Mouse (Mus musculus) liver, embryonic 11.5 days (tissue): ENCODE data around the gene Tbl1xr1. TPM values are rescaled to one million over a fixed set of nuclear protein-coding genes. Genes with fewer than 3 reads are reported as not detected.

Source experiments
- ATAC-seq: fragments of 200-750 bp; cut with Nextera tagmentation; replicated peaks from 2 replicates; pipeline ENCODE4 v1.8.0; 2017; ENCODE audit warnings: moderate number of reproducible peaks, mild to moderate bottlenecking, moderate TSS enrichment, moderate library complexity; ENCODE audit not compliant: low FRiP score
- DNase-seq: peaks from one replicate; pipeline ENCODE4 v3.0.0-alpha.2; 2017; ENCODE audit warnings: low spot score
- H3K27ac ChIP-seq: fragments of 300-500 bp; sonication (generic); 2 replicates; pipeline ENCODE4 v1.5.1; 2014; ENCODE audit warnings: mild to moderate bottlenecking, low read depth, low read length, control low read depth
- H3K27me3 ChIP-seq: fragments of 300-500 bp; sonication (generic); replicated peaks from 2 replicates; pipeline ENCODE4 v1.6.1; 2014; ENCODE audit warnings: low read length, mixed read lengths; ENCODE audit not compliant: control insufficient read depth, insufficient read depth
- H3K36me3 ChIP-seq: fragments of 300-500 bp; sonication (generic); 2 replicates; pipeline ENCODE4 v1.6.1; 2014; ENCODE audit warnings: mild to moderate bottlenecking, low read length, moderate library complexity, mixed read lengths; ENCODE audit not compliant: control insufficient read depth, insufficient read depth
- H3K4me1 ChIP-seq: fragments of 300-500 bp; sonication (generic); replicated peaks from 2 replicates; pipeline ENCODE4 v1.6.1; 2014; ENCODE audit warnings: low read length, mixed read lengths; ENCODE audit not compliant: control insufficient read depth, insufficient read depth
- H3K4me2 ChIP-seq: fragments of 300-500 bp; sonication (generic); 2 replicates; pipeline ENCODE4 v1.6.1; 2014; ENCODE audit warnings: mild to moderate bottlenecking, control low read depth, moderate library complexity
- H3K4me3 ChIP-seq: fragments of 300-500 bp; sonication (generic); 2 replicates; pipeline ENCODE4 v1.5.1; 2014; ENCODE audit warnings: low read depth, low read length, control low read depth
- H3K9ac ChIP-seq: fragments of 300-500 bp; sonication (generic); 2 replicates; pipeline ENCODE4 v1.6.1; 2014; ENCODE audit warnings: low read depth, low read length, control low read depth
- H3K9me3 ChIP-seq: fragments of 300-500 bp; sonication (generic); 2 replicates; pipeline ENCODE4 v1.6.1; 2016; ENCODE audit warnings: low read length, inconsistent platforms, mixed read lengths; ENCODE audit not compliant: control insufficient read depth
- WGBS: fragments of 180-500 bp; shearing (Covaris S2); extraction: QIAGEN DNeasy Blood & Tissue Kit; methylation state at CpG from one replicate; pipeline ENCODE4 v1.1.7; 2014; 5-methylcytosine and 5-hydroxymethylcytosine counted together
- polyA plus RNA-seq: library from polyadenylated mRNA; unstranded; fragments of >200 nt; fragmentation: Nextera tagmentation; extraction: Ambion mirVana; gene quantifications from 2 replicates; pipeline ENCODE4 v1.2.1, GENCODE M21; 2014

Gene Tbl1xr1
- polyA plus RNA-seq, 1 experiment from 2014 or later: 21.2 TPM

DNA sequence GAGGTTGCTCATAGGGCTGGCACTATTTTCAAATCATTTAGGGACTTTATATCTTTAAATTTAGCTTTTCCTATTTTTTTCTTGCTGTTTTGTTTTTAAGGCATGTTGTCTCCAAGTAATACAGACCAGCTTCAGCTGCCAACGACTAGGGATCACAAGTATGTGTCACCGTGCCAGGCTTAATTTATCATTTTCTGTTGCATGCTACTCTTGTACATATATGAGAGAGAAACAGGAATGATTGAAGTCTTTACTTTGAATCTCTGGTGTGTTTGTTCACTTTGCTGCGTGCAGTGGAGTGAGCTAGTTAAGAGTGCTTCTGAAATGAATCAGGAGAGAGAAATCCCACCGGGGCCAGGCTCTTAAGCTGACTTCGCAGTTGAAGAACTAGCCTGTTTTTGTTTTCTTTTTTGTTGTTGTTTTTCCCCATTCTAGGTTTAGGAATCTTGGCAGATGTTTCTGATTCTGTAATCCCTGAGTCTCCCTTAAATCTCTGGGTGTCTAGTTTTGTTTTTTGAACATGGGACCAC, 27.6 kb downstream of the Tbl1xr1 start:
- no peak for ATAC-seq
- DNase-seq: no peak
- no peak overlapping the region for H3K9ac ChIP-seq
- peaks cover 5% of the 10 kb centered on the region; the same call in 1 of the 2 replicates for H3K4me1 ChIP-seq
- H3K27me3 ChIP-seq: no peaks in the 10 kb centered on the region
- H3K4me2 ChIP-seq: no peak overlapping the region
- H3K27ac ChIP-seq: no peak overlapping the region
- WGBS: 77% methylated on average over 5 of the region's 5 CpGs
- H3K4me3 ChIP-seq: no peak overlapping the region
- 0 out of 2 replicates have a peak, but pooled peaks cover 2% of the 10 kb centered on the region for H3K36me3 ChIP-seq
- H3K9me3 ChIP-seq: no peaks in the 10 kb centered on the region

DNA sequence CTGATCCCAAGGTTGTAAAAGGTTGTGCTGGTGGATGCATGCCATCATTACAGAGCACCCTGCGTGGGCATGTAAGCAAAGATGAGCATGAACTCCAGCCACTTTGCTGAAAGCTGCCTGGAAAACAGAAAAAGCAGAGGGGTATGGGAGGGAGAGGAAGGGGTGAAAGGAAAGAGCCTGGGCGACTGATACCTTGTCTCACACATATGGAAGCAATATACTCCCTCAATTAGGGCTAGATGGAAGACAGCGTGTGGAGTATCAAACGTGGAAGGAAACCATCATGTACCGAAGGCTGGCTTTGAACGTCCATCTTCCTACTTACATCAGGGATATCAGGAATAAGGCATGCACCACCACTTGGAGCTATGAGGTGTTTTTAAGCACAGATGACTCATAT, 29.0 kb downstream of the Tbl1xr1 start:
- Histone ChIP-seq H3K27me3 (no peaks in the 10 kb centered on the region), H3K4me3 (no peak overlapping the region), H3K9me3 (no peaks in the 10 kb centered on the region), H3K9ac (no peak overlapping the region), H3K4me2 (no peak overlapping the region), H3K4me1 (0 out of 2 replicates have a peak, but pooled peaks cover under 1% of the 10 kb centered on the region), H3K27ac (no peak overlapping the region), H3K36me3 (0 out of 2 replicates have a peak, but pooled peaks cover 2% of the 10 kb centered on the region)
- WGBS: 79% methylated on average over 6 of the region's 6 CpGs
- DNase-seq (no peak), ATAC-seq (no peak)

- H3K9me3 ChIP-seq: no peaks in the 10 kb centered on the region
- H3K4me2 ChIP-seq: no peak overlapping the region
- no peak for DNase-seq
- H3K4me3 ChIP-seq: no peak overlapping the region
- no peak overlapping the region for H3K9ac ChIP-seq
- H3K4me1 ChIP-seq: no peaks in the 10 kb centered on the region
- H3K27me3 ChIP-seq: no peaks in the 10 kb centered on the region
- no peak for ATAC-seq
- no peak overlapping the region for H3K27ac ChIP-seq
- 0 out of 2 replicates have a peak, but pooled peaks cover 2% of the 10 kb centered on the region for H3K36me3 ChIP-seq
These were observed 31.6 kb downstream of the Tbl1xr1 start for GRCm38 (mm10) chr3:22108013-22108412.

DNA sequence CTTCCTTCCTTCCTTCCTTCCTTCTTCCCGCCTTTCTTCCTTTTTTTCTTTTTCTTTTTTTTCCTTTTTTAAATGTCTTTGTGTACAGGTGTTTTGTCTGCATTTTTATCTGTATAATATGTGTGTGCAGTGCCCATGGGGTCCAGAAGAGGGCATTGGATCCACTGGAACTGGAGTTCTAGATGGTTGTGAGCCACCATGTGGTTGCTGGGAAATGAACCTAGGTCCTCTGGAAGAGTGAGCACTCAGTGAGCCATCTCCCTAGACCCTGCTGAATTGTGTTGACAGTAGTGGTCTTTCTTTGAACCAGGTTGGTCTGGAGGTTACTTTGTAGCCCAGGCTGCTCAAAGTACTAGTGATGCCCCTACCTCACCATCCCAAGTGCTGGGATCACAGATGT, 33.2 kb downstream of the Tbl1xr1 start:
- Histone ChIP-seq H3K4me3 (no peak overlapping the region), H3K4me2 (no peak overlapping the region), H3K4me1 (no peaks in the 10 kb centered on the region; the same call in 1 of the 2 replicates), H3K36me3 (0 out of 2 replicates have a peak, but pooled peaks cover 2% of the 10 kb centered on the region), H3K9ac (no peak overlapping the region), H3K9me3 (no peaks in the 10 kb centered on the region), H3K27ac (no peak overlapping the region), H3K27me3 (no peaks in the 10 kb centered on the region)
- ATAC-seq (no peak), DNase-seq (no peak)
- 94% methylated on average over 1 of the region's 1 CpGs for WGBS

- Histone ChIP-seq H3K4me2 (no peak overlapping the region), H3K27me3 (no peaks in the 10 kb centered on the region), H3K27ac (no peak overlapping the region), H3K9me3 (no peaks in the 10 kb centered on the region), H3K4me3 (no peak overlapping the region), H3K4me1 (no peaks in the 10 kb centered on the region; the same call in 1 of the 2 replicates), H3K36me3 (no peaks in the 10 kb centered on the region), H3K9ac (no peak overlapping the region)
- 76% methylated on average over 4 of the region's 4 CpGs for WGBS
- DNase-seq (no peak), ATAC-seq (no peak)
These were observed 37.3 kb downstream of the Tbl1xr1 start for GRCm38 (mm10) chr3:22113773-22114172.

DNA sequence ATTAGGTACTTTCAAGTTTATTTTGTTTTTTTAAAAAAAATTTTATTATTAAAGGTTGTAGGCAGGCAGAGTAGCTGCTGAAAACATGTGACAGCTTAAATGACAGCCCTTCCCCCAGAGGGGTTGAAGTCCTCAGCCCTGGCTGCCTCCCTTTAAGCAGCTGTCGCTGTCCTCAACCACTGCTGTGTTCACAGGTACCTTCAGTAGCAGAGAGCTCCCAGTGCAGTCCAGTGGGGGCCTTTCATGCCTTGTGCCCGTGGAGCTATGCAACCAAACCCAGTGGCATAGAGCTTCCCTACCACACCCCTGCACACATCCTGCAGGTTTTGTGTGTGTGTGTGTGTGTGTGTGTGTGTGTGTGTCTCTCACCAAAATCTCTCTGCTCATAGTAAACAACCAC, 38.8 kb downstream of the Tbl1xr1 start:
- Histone ChIP-seq H3K4me1 (no peaks in the 10 kb centered on the region; the same call in 1 of the 2 replicates), H3K36me3 (no peaks in the 10 kb centered on the region), H3K9me3 (no peaks in the 10 kb centered on the region), H3K27me3 (no peaks in the 10 kb centered on the region), H3K4me2 (no peak overlapping the region), H3K9ac (no peak overlapping the region), H3K4me3 (no peak overlapping the region), H3K27ac (no peak overlapping the region)
- WGBS: 43% methylated on average over 2 of the region's 2 CpGs
- DNase-seq (no peak), ATAC-seq (peak; percentile 78)

DNA sequence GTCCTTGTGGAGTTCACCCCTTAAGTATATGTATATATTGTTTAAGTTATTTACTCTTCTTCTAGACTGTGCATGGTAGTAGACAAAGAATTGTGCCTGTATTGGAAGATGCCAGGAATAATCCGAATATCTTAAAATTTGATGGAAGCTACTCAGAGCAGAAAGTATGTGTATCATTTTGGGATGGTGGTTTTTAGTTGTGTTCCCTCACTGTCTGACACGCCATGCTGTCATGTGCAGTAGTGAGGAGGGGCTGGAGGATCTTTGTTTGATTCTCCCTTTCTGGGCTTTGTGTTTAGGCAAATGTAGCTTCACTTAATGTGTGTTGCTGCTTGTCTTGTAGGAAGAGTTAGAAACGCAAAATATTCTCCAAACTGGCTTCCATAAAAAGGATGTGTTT, 39.2 kb downstream of the Tbl1xr1 start:
- no peak overlapping the region for H3K9ac ChIP-seq
- no peaks in the 10 kb centered on the region for H3K27me3 ChIP-seq
- no peak for ATAC-seq
- no peak overlapping the region for H3K4me2 ChIP-seq
- H3K4me3 ChIP-seq: no peak overlapping the region
- H3K9me3 ChIP-seq: no peaks in the 10 kb centered on the region
- DNase-seq: no peak
- no peaks in the 10 kb centered on the region; the same call in none of the 2 replicates for H3K4me1 ChIP-seq
- WGBS: 83% methylated on average over 3 of the region's 3 CpGs
- H3K27ac ChIP-seq: no peak overlapping the region
- no peaks in the 10 kb centered on the region for H3K36me3 ChIP-seq

DNA sequence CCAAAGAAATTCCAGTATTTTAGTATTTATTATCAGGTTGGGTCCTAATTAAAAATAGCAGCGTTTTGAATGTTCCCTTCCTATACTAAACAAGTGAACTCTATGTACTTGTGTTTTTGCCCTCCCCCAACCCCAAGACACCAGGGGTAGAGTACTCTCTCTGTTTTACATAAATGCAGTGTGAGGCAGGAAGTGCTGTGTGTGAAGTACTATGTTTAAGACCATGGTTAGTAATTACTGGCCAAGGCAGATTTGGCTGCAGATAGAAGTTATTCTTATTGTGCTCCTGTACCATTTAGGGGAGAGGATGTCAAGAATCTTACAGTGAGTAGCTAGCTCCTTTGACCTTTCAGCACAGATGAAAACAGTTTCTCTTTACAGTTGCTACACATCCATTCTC, 39.7 kb downstream of the Tbl1xr1 start:
- no peak for DNase-seq
- no peaks in the 10 kb centered on the region for H3K9me3 ChIP-seq
- WGBS: 61% methylated on average over 1 of the region's 1 CpGs
- H3K36me3 ChIP-seq: no peaks in the 10 kb centered on the region
- H3K27ac ChIP-seq: no peak overlapping the region
- no peak overlapping the region for H3K4me2 ChIP-seq
- peaks cover 5% of the 10 kb centered on the region for H3K4me1 ChIP-seq
- no peaks in the 10 kb centered on the region for H3K27me3 ChIP-seq
- H3K9ac ChIP-seq: no peak overlapping the region
- no peak overlapping the region for H3K4me3 ChIP-seq
- ATAC-seq: no peak

DNA sequence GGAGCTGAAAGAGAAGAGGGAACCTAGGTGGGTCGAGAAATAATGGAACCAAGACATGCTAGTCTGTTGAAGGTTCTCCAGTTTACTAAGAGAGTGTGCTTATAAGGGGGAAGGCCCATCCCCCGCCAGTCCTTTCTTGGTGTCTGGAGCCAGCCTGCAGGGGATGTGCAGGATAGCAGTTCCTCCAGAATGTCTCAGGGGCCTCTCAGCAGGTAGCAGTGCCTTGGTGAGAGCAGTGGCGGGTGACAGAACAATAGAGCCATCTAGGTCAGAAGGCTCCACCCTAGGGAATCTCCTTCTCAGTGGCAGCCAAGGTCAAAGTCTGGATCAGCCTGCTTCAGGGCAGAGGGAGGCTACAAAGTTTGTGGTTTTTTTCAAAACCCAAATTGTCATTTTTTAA, 45.3 kb downstream of the Tbl1xr1 start:
- Histone ChIP-seq H3K36me3 (no peaks in the 10 kb centered on the region), H3K4me3 (no peak overlapping the region), H3K27ac (no peak overlapping the region), H3K4me2 (no peak overlapping the region), H3K9ac (no peak overlapping the region), H3K4me1 (peaks cover 26% of the 10 kb centered on the region), H3K9me3 (no peaks in the 10 kb centered on the region), H3K27me3 (no peaks in the 10 kb centered on the region)
- no peak for DNase-seq
- WGBS: 59% methylated on average over 3 of the region's 3 CpGs
- no peak for ATAC-seq
